Mouse (Mus musculus): Measurements from ENCODE around the gene Prpf6. TPM values are rescaled to one million over a fixed set of nuclear protein-coding genes. Genes with fewer than 3 reads are reported as not detected.

The Prpf6 gene
- polyA plus RNA-seq, 1 experiment from 2014 or later: 43.0 TPM

- Histone ChIP-seq H3K9me3 (ENCODE audit: control insufficient read depth, low read length) (no peaks in the 10 kb centered on the region), H3K27ac (replicated peaks in 1 of 2; ENCODE audit: control insufficient read depth in 1 of 2, insufficient read depth in 1 of 2, low read depth in 2 of 2, low read length in 2 of 2) (no peak overlapping the region), H3K9ac (ENCODE audit: low read length) (no peak overlapping the region), H3K4me2 (ENCODE audit: low read length) (no peak overlapping the region), H3K4me1 (ENCODE audit: control insufficient read depth in 2 of 2, insufficient read depth in 2 of 2, low read length in 2 of 2) (no peaks in the 10 kb centered on the region), H3K36me3 (ENCODE audit: control insufficient read depth, insufficient read depth, low read length) (peaks cover 81% of the 10 kb centered on the region), H3K27me3 (ENCODE audit: control insufficient read depth, insufficient read depth, low read length) (no peaks in the 10 kb centered on the region), H3K4me3 (ENCODE audit: control insufficient read depth in 1 of 2, insufficient read depth in 1 of 2, low read depth in 1 of 2, low read length in 2 of 2) (no peak overlapping the region)
- WGBS: 94% methylated on average over 6 of the region's 6 CpGs
- no peak for ATAC-seq (ENCODE audit: insufficient number of reproducible peaks, insufficient read depth, low FRiP score, low read depth)
Observed at GRCm38 (mm10) chr2:181632624-181633023, 41.0 kb downstream of the Prpf6 start.

- Histone ChIP-seq H3K4me2 (ENCODE audit: low read length) (no peak overlapping the region), H3K9me3 (ENCODE audit: control insufficient read depth, low read length) (no peaks in the 10 kb centered on the region), H3K27ac (replicated peaks in 1 of 2; ENCODE audit: control insufficient read depth in 1 of 2, insufficient read depth in 1 of 2, low read depth in 2 of 2, low read length in 2 of 2) (no peak overlapping the region), H3K36me3 (ENCODE audit: control insufficient read depth, insufficient read depth, low read length) (peaks cover 90% of the 10 kb centered on the region), H3K4me1 (ENCODE audit: control insufficient read depth in 2 of 2, insufficient read depth in 2 of 2, low read length in 2 of 2) (no peaks in the 10 kb centered on the region), H3K4me3 (ENCODE audit: control insufficient read depth in 1 of 2, insufficient read depth in 1 of 2, low read depth in 1 of 2, low read length in 2 of 2) (no peak overlapping the region), H3K27me3 (ENCODE audit: control insufficient read depth, insufficient read depth, low read length) (no peaks in the 10 kb centered on the region), H3K9ac (ENCODE audit: low read length) (no peak overlapping the region)
- ATAC-seq (ENCODE audit: insufficient number of reproducible peaks, insufficient read depth, low FRiP score, low read depth): no peak
- 90% methylated on average over 3 of the region's 3 CpGs for WGBS
Observed at GRCm38 (mm10) chr2:181635865-181636264, 44.2 kb downstream of the Prpf6 start.

DNA sequence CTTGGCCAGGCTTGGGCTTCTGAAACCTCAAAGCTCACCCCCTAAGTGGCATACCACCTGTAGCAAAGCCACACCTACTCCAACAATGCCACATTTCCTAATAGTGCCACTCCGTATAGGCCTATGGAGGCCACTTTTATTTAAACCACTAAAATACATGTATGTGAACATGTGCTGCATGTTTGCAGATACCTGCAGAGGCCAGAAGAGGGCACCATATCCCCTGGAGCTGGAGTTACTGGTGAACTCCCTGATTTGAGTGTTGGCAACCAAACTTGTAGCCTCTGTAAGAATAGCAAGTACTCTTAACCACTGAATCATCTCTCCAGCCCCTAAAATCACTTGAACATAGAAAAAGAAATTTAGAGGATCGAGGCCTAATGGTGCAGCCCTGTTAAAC is 52.7 kb downstream of the Prpf6 start:
- H3K4me2 ChIP-seq (ENCODE audit: low read length): no peak overlapping the region
- no peak overlapping the region for H3K4me3 ChIP-seq (ENCODE audit: control insufficient read depth in 1 of 2, insufficient read depth in 1 of 2, low read depth in 1 of 2, low read length in 2 of 2)
- H3K27ac ChIP-seq (replicated peaks in 1 of 2; ENCODE audit: control insufficient read depth in 1 of 2, insufficient read depth in 1 of 2, low read depth in 2 of 2, low read length in 2 of 2): no peak overlapping the region
- H3K9ac ChIP-seq (ENCODE audit: low read length): no peak overlapping the region
- peaks cover 100% of the 10 kb centered on the region for H3K36me3 ChIP-seq (ENCODE audit: control insufficient read depth, insufficient read depth, low read length)
- no peaks in the 10 kb centered on the region for H3K27me3 ChIP-seq (ENCODE audit: control insufficient read depth, insufficient read depth, low read length)
- H3K4me1 ChIP-seq (ENCODE audit: control insufficient read depth in 2 of 2, insufficient read depth in 2 of 2, low read length in 2 of 2): no peaks in the 10 kb centered on the region
- H3K9me3 ChIP-seq (ENCODE audit: control insufficient read depth, low read length): no peaks in the 10 kb centered on the region
- no peak for ATAC-seq (ENCODE audit: insufficient number of reproducible peaks, insufficient read depth, low FRiP score, low read depth)
- WGBS: 92% methylated on average over 2 of the region's 2 CpGs

GRCm38 (mm10) chr2:181645666-181646065 is 54.0 kb downstream of the Prpf6 start:
- Histone ChIP-seq H3K4me2 (ENCODE audit: low read length) (no peak overlapping the region), H3K9ac (ENCODE audit: low read length) (no peak overlapping the region), H3K27ac (replicated peaks in 1 of 2; ENCODE audit: control insufficient read depth in 1 of 2, insufficient read depth in 1 of 2, low read depth in 2 of 2, low read length in 2 of 2) (no peak overlapping the region), H3K4me1 (ENCODE audit: control insufficient read depth in 2 of 2, insufficient read depth in 2 of 2, low read length in 2 of 2) (no peaks in the 10 kb centered on the region), H3K36me3 (ENCODE audit: control insufficient read depth, insufficient read depth, low read length) (peaks cover 100% of the 10 kb centered on the region), H3K9me3 (ENCODE audit: control insufficient read depth, low read length) (no peaks in the 10 kb centered on the region), H3K27me3 (ENCODE audit: control insufficient read depth, insufficient read depth, low read length) (no peaks in the 10 kb centered on the region), H3K4me3 (ENCODE audit: control insufficient read depth in 1 of 2, insufficient read depth in 1 of 2, low read depth in 1 of 2, low read length in 2 of 2) (no peak overlapping the region)
- 95% methylated on average over 3 of the region's 3 CpGs for WGBS
- ATAC-seq (ENCODE audit: insufficient number of reproducible peaks, insufficient read depth, low FRiP score, low read depth): no peak

GRCm38 (mm10) chr2:181646626-181647472 is 55.2 kb downstream of the Prpf6 start:
- no peak overlapping the region for H3K4me3 ChIP-seq (ENCODE audit: control insufficient read depth in 1 of 2, insufficient read depth in 1 of 2, low read depth in 1 of 2, low read length in 2 of 2)
- H3K9ac ChIP-seq (ENCODE audit: low read length): no peak overlapping the region
- H3K27ac ChIP-seq (replicated peaks in 1 of 2; ENCODE audit: control insufficient read depth in 1 of 2, insufficient read depth in 1 of 2, low read depth in 2 of 2, low read length in 2 of 2): no peak overlapping the region
- no peaks in the 10 kb centered on the region for H3K4me1 ChIP-seq (ENCODE audit: control insufficient read depth in 2 of 2, insufficient read depth in 2 of 2, low read length in 2 of 2)
- peaks cover 100% of the 10 kb centered on the region for H3K36me3 ChIP-seq (ENCODE audit: control insufficient read depth, insufficient read depth, low read length)
- H3K27me3 ChIP-seq (ENCODE audit: control insufficient read depth, insufficient read depth, low read length): no peaks in the 10 kb centered on the region
- H3K9me3 ChIP-seq (ENCODE audit: control insufficient read depth, low read length): no peaks in the 10 kb centered on the region
- 87% methylated on average over 6 of the region's 6 CpGs for WGBS
- no peak overlapping the region for H3K4me2 ChIP-seq (ENCODE audit: low read length)
- ATAC-seq (ENCODE audit: insufficient number of reproducible peaks, insufficient read depth, low FRiP score, low read depth): no peak

GRCm38 (mm10) chr2:181648926-181649325 is 57.3 kb downstream of the Prpf6 start:
- H3K9me3 ChIP-seq (ENCODE audit: control insufficient read depth, low read length): no peaks in the 10 kb centered on the region
- peaks cover 2 to 3% of the 10 kb centered on the region in 2 experiments; a peak in 1 of 4 replicates for H3K4me1 ChIP-seq (ENCODE audit: control insufficient read depth in 2 of 2, insufficient read depth in 2 of 2, low read length in 2 of 2)
- 91% methylated on average over 10 of the region's 10 CpGs for WGBS
- no peak overlapping the region for H3K27ac ChIP-seq (replicated peaks in 1 of 2; ENCODE audit: control insufficient read depth in 1 of 2, insufficient read depth in 1 of 2, low read depth in 2 of 2, low read length in 2 of 2)
- no peaks in the 10 kb centered on the region for H3K27me3 ChIP-seq (ENCODE audit: control insufficient read depth, insufficient read depth, low read length)
- no peak overlapping the region for H3K4me3 ChIP-seq (ENCODE audit: control insufficient read depth in 1 of 2, insufficient read depth in 1 of 2, low read depth in 1 of 2, low read length in 2 of 2)
- peaks cover 98% of the 10 kb centered on the region for H3K36me3 ChIP-seq (ENCODE audit: control insufficient read depth, insufficient read depth, low read length)
- H3K4me2 ChIP-seq (ENCODE audit: low read length): no peak overlapping the region
- H3K9ac ChIP-seq (ENCODE audit: low read length): no peak overlapping the region
- ATAC-seq (ENCODE audit: insufficient number of reproducible peaks, insufficient read depth, low FRiP score, low read depth): no peak

GRCm38 (mm10) chr2:181653065-181653464 is 61.4 kb downstream of the Prpf6 start:
- Histone ChIP-seq H3K36me3 (ENCODE audit: control insufficient read depth, insufficient read depth, low read length) (peaks cover 84% of the 10 kb centered on the region), H3K4me3 (ENCODE audit: control insufficient read depth in 1 of 2, insufficient read depth in 1 of 2, low read depth in 1 of 2, low read length in 2 of 2) (no peak overlapping the region), H3K4me1 (ENCODE audit: control insufficient read depth in 2 of 2, insufficient read depth in 2 of 2, low read length in 2 of 2) (peaks cover 4 to 9% of the 10 kb centered on the region in 2 experiments; a peak in 1 of 4 replicates), H3K27me3 (ENCODE audit: control insufficient read depth, insufficient read depth, low read length) (no peaks in the 10 kb centered on the region), H3K9me3 (ENCODE audit: control insufficient read depth, low read length) (no peaks in the 10 kb centered on the region), H3K9ac (ENCODE audit: low read length) (no peak overlapping the region), H3K4me2 (ENCODE audit: low read length) (no peak overlapping the region), H3K27ac (replicated peaks in 1 of 2; ENCODE audit: control insufficient read depth in 1 of 2, insufficient read depth in 1 of 2, low read depth in 2 of 2, low read length in 2 of 2) (no peak overlapping the region)
- ATAC-seq (ENCODE audit: insufficient number of reproducible peaks, insufficient read depth, low FRiP score, low read depth): no peak

DNA sequence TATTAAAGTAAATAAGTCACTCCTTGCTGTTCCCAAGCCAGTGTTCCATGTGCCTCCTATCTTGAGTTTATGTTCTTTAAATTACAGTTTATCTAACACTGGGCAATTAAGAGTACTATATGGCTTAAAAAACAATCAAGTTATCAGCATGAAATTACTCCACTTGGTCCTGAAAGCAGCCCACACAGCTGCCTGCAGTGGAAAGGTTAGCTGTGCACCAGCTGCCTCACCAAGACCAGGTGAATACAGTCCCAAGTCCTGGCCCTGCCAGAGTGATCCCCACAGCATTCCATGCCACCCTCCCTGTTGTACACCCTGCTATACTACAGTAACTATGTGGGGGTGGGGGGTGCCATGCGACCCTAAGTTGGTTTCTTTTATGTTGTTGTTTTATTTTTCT is 61.9 kb downstream of the Prpf6 start:
- Histone ChIP-seq H3K4me2 (ENCODE audit: low read length) (no peak overlapping the region), H3K36me3 (ENCODE audit: control insufficient read depth, insufficient read depth, low read length) (peaks cover 79% of the 10 kb centered on the region), H3K9me3 (ENCODE audit: control insufficient read depth, low read length) (no peaks in the 10 kb centered on the region), H3K9ac (ENCODE audit: low read length) (no peak overlapping the region), H3K4me3 (ENCODE audit: control insufficient read depth in 1 of 2, insufficient read depth in 1 of 2, low read depth in 1 of 2, low read length in 2 of 2) (no peak overlapping the region), H3K27ac (replicated peaks in 1 of 2; ENCODE audit: control insufficient read depth in 1 of 2, insufficient read depth in 1 of 2, low read depth in 2 of 2, low read length in 2 of 2) (no peak overlapping the region), H3K4me1 (ENCODE audit: control insufficient read depth in 2 of 2, insufficient read depth in 2 of 2, low read length in 2 of 2) (peaks cover 4 to 9% of the 10 kb centered on the region in 2 experiments; a peak in 1 of 4 replicates), H3K27me3 (ENCODE audit: control insufficient read depth, insufficient read depth, low read length) (no peaks in the 10 kb centered on the region)
- WGBS: 80% methylated on average over 1 of the region's 1 CpGs
- ATAC-seq (ENCODE audit: insufficient number of reproducible peaks, insufficient read depth, low FRiP score, low read depth): no peak
